Mouse (Mus musculus): ENCODE measurements at regions not wholly inside any gene's neighbourhood (a gene's known extent, or its start where the extent isn't known, plus 50 kb on each side); places are given as distances from the start of the nearest gene placed in this dataset.

- TF ChIP-seq CTCF (IDR thresholded peaks at IDR 0.05; ENCODE audit: borderline replicate concordance, extremely low read depth, insufficient read depth, insufficient read length): no peak
- no peak for TF ChIP-seq POLR2A (IDR thresholded peaks at IDR 0.05; ENCODE audit: borderline replicate concordance, extremely low read depth, insufficient read depth, insufficient read length, poor library complexity, severe bottlenecking)
Observed at GRCm38 (mm10) chr6:31615426-31615970, 51.7 kb upstream of the Podxl start.
